Mouse (Mus musculus) hematopoietic stem cell, adult 5-6 weeks (primary cell): ENCODE results near the gene Clec4e. TPM values are rescaled to one million over a fixed set of nuclear protein-coding genes. Genes with fewer than 3 reads are reported as not detected.

Experiments
- ATAC-seq, 2 experiments: fragments of 125-278 bp in 1 of 2; replicated peaks in 1 of 2; 2 replicates each; pipeline ENCODE4 v1.8.0; 2016 to 2017; ENCODE audit warnings: inconsistent platforms in 2 of 2, mild to moderate bottlenecking in 2 of 2, moderate number of reproducible peaks in 2 of 2, low read depth in 1 of 2, moderate TSS enrichment in 1 of 2; ENCODE audit not compliant: low FRiP score in 2 of 2, poor library complexity in 2 of 2, severe bottlenecking in 2 of 2, insufficient read depth in 1 of 2, low TSS enrichment in 1 of 2
- total RNA-seq: library from RNA; stranded (forward); fragments of 172-1452, 232-1000 nt; gene quantifications from 2 replicates; pipeline ENCODE4 v1.2.3, GENCODE M21; 2017

Gene Clec4e
- total RNA-seq, 1 experiment from 2014 or later, result 25.4 TPM

DNA sequence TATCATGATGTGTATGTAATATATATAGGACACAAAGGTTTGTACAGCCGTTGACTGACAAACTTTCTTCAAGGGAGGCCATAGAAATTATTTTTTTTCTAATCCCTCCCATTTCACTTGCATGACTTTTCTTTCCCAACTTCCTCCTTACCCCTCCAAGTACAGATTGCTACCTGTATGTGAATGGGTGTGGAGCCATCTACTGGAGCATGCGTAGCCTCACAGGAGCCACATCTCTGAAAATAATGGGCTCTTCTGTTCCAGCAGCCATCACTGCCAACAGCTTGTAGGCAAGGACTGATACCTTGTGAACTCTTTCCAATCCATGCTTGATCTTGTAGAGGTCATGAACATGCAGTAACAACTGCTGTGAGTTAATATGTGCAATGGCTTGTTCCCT, 40.8 kb downstream of the Clec4e start:
- peak; percentile 86 to 88 for ATAC-seq

DNA sequence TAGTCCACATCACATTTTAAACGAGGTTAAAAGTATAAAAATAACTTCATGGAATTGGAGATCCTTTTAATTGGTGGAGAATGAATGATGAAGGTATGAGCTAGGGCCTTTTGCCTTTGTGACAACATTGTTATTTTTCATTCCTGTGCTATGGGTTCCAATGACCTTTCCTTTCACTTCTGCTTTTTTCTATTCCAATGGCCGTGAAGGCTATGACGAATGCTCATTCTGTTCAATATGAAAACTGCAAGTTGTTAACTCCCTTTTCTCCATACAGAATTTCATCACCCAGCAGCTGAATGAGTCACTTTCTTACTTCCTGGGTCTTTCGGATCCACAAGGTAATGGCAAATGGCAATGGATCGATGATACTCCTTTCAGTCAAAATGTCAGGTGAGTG, 45.5 kb downstream of the Clec4e start:
- no peak for ATAC-seq

DNA sequence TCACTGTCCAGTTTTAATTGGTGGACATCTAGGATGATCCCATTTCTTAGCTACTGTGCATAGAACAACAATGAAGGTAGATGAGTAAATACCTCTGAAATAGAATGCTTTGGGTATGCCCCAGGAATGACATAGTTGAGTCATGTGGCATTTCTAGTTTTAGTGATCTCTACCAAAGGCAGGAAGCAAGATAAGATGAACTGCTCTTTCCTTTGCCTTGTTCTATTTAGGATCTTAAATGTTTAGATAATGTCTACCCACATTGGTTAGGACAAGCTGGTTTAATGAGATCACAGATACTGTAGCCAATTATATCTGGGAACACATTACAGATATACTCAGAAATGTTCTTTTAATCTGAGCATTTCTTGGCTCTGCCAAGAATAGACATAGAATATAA, 52.1 kb downstream of the Clec4e start:
- no peak for ATAC-seq

Other genes with a start within 250 kb of the Clec4e start
- gene Clec4b1, start 239.9 kb downstream of the Clec4e start, total RNA-seq, result 1.0 TPM in 1 of 2 replicates, not detected in the other
- gene Clec4a2, start 183.4 kb downstream of the Clec4e start, total RNA-seq, result 10.4 and 27.1 TPM in 2 replicates
- 0.89 and 4.1 TPM in 2 replicates for gene Clec4b2, start 117.0 kb downstream of the Clec4e start, total RNA-seq
- gene Clec4n, start 60.0 kb downstream of the Clec4e start, total RNA-seq, result 0.99 TPM in 1 of 2 replicates, not detected in the other
- gene Clec4d, start 27.8 kb downstream of the Clec4e start, total RNA-seq, result 0.35 and 4.9 TPM in 2 replicates
- gene Vmn2r19, start 18.5 kb upstream of the Clec4e start, total RNA-seq, result not detected in 2 replicates
- not detected in 2 replicates for gene Vmn2r20, start 128.2 kb upstream of the Clec4e start, total RNA-seq
- gene Vmn2r21, start 243.5 kb upstream of the Clec4e start, total RNA-seq, result not detected in 2 replicates